Mouse (Mus musculus) heart, embryonic 14.5 days (tissue): ENCODE results near the gene Tstd3. TPM values are rescaled to one million over a fixed set of nuclear protein-coding genes. Genes with fewer than 3 reads are reported as not detected.

ENCODE experiments used
- ATAC-seq: fragments of 200-750 bp; cut with Nextera tagmentation; 2 replicates; pipeline ENCODE4 v1.8.0; 2017; ENCODE audit warnings: low read depth, moderate TSS enrichment; ENCODE audit not compliant: insufficient number of reproducible peaks, insufficient read depth, low FRiP score
- H3K27ac ChIP-seq, 2 experiments: fragments of 200-500 bp in 1 of 2; fragments of 300-500 bp in 1 of 2; sonication (generic) in 1 of 2; replicated peaks in 1 of 2; 2 replicates each; pipeline ENCODE4 v1.5.1; 2012 to 2014; ENCODE audit warnings: low read depth in 2 of 2, low read length in 2 of 2, control low read depth in 1 of 2, mild to moderate bottlenecking in 1 of 2, mixed read lengths in 1 of 2; ENCODE audit not compliant: control insufficient read depth in 1 of 2, insufficient read depth in 1 of 2
- H3K27me3 ChIP-seq: fragments of 300-500 bp; sonication (generic); 2 replicates; pipeline ENCODE4 v1.6.1; 2014; ENCODE audit warnings: mild to moderate bottlenecking, low read length, control low read depth; ENCODE audit not compliant: control insufficient read depth, insufficient read depth
- H3K36me3 ChIP-seq: fragments of 300-500 bp; sonication (generic); 2 replicates; pipeline ENCODE4 v1.6.1; 2014; ENCODE audit warnings: mild to moderate bottlenecking, control low read depth, low read length, mixed read lengths; ENCODE audit not compliant: control insufficient read depth, insufficient read depth
- H3K4me1 ChIP-seq, 2 experiments: fragments of 200-500 bp in 1 of 2; fragments of 300-500 bp in 1 of 2; sonication (generic) in 1 of 2; 2 replicates each; pipeline ENCODE4 v1.6.1; 2012 to 2014; ENCODE audit warnings: low read length in 2 of 2, control low read depth in 1 of 2, mixed read lengths in 1 of 2; ENCODE audit not compliant: control insufficient read depth in 2 of 2, insufficient read depth in 2 of 2
- H3K4me2 ChIP-seq: fragments of 300-500 bp; sonication (generic); 2 replicates; pipeline ENCODE4 v1.6.1; 2014; ENCODE audit warnings: mild to moderate bottlenecking, low read length
- H3K4me3 ChIP-seq, 2 experiments: fragments of 200-500 bp in 1 of 2; fragments of 300-500 bp in 1 of 2; sonication (generic) in 1 of 2; 2 replicates each; pipeline ENCODE4 v1.5.1; 2012 to 2014; ENCODE audit warnings: low read length in 2 of 2, mild to moderate bottlenecking in 2 of 2, control low read depth in 1 of 2, low read depth in 1 of 2, moderate library complexity in 1 of 2; ENCODE audit not compliant: control insufficient read depth in 1 of 2, insufficient read depth in 1 of 2
- H3K9ac ChIP-seq: fragments of 300-500 bp; sonication (generic); 2 replicates; pipeline ENCODE4 v1.6.1; 2014; ENCODE audit warnings: mild to moderate bottlenecking, low read length
- H3K9me3 ChIP-seq: fragments of 300-500 bp; sonication (generic); 2 replicates; pipeline ENCODE4 v1.6.1; 2016; ENCODE audit warnings: low read length, control low read depth; ENCODE audit not compliant: control insufficient read depth
- WGBS: fragments of 180-500 bp; shearing (Covaris S2); extraction: QIAGEN DNeasy Blood & Tissue Kit; methylation state at CpG from one replicate; pipeline ENCODE4 v1.1.7; 2014; 5-methylcytosine and 5-hydroxymethylcytosine counted together
- polyA plus RNA-seq: library from polyadenylated mRNA; unstranded; fragments of >200 nt; fragmentation: Nextera tagmentation; extraction: Ambion mirVana; gene quantifications from 2 replicates; pipeline ENCODE4 v1.2.1, GENCODE M21; 2014

Tstd3 gene
- polyA plus RNA-seq, 1 experiment from 2014 or later: 18.5 TPM

DNA sequence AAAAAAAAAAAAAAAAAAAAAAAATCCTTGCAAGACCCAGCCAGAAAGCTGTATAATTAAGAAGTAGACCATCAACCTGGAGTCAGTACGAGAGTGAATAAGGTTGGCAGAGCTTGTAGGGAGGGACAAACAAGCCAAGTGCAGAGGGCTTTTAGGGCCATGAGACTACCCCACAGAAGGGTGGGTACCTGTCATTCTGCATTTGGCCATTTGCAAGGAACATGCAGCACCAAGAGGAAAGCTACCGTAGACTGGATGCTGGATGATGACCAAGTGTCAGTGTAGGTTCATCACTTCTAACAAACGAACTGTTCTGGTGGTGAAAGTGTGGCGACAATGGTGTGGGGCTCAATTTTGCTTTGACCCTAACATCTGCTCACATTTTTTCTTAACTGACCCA, 22.8 kb upstream of the Tstd3 start:
- Histone ChIP-seq H3K9ac (no peak overlapping the region), H3K27me3 (no peaks in the 10 kb centered on the region), H3K4me1 (peaks cover 0 to 3% of the 10 kb centered on the region in 2 experiments; a peak in 1 of 4 replicates), H3K4me2 (no peak overlapping the region), H3K4me3 (no peak overlapping the region), H3K9me3 (no peaks in the 10 kb centered on the region), H3K27ac (no peak overlapping the region), H3K36me3 (peaks cover 34% of the 10 kb centered on the region)
- ATAC-seq: no peak
- WGBS: 72% methylated on average over 4 of the region's 4 CpGs

DNA sequence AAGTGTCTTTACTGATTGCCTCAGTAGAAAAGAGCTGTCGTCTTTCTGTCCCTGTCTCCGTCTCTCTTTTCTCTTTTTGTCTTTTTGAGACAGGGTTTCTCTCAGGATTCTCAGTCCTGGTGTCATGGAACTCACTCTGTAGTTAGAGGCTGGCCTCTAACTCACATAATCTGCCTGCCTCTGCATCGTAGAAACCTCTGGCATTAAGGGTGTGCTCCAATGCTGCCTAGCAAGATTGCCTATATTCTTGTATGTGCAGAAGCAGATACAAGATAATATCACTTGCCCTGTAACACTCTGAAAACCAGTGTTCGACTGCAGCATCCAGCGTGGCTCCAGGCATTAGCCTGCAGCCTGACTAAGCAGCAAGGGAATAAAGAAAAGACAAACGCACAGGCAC, 21.9 kb upstream of the Tstd3 start:
- Histone ChIP-seq H3K9ac (no peak overlapping the region), H3K27me3 (no peaks in the 10 kb centered on the region), H3K27ac (no peak overlapping the region), H3K4me3 (no peak overlapping the region), H3K36me3 (peaks cover 44% of the 10 kb centered on the region), H3K4me2 (no peak overlapping the region), H3K9me3 (no peaks in the 10 kb centered on the region), H3K4me1 (peaks cover 0 to 3% of the 10 kb centered on the region in 2 experiments; a peak in 1 of 4 replicates)
- ATAC-seq: no peak
- WGBS: 85% methylated on average over 6 of the region's 6 CpGs

DNA sequence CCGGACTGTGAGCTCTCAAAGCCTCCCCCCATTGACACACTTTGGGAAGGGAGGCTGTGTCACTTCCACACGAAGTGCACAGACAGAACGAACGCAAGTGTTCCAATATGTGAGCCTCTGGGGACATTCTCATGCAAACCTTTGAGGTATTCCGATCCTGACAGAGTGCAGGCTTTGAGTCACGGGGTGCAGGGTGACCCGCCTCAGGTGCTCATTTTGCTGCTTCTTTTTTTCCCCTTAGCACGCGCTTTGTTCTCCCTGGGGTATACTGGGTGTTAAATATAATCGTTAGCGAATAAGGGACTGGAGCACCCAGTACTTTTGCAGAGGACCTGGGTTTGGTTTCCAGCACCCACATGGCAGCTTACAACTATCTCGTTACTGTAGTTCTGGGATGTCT, 19.3 kb upstream of the Tstd3 start:
- peaks cover 65% of the 10 kb centered on the region for H3K36me3 ChIP-seq
- WGBS: 93% methylated on average over 12 of the region's 12 CpGs
- H3K9ac ChIP-seq: no peak overlapping the region
- H3K4me2 ChIP-seq: no peak overlapping the region
- no peak overlapping the region for H3K27ac ChIP-seq
- no peaks in the 10 kb centered on the region for H3K4me1 ChIP-seq
- no peak overlapping the region for H3K4me3 ChIP-seq
- H3K27me3 ChIP-seq: no peaks in the 10 kb centered on the region
- no peak for ATAC-seq
- no peaks in the 10 kb centered on the region for H3K9me3 ChIP-seq

DNA sequence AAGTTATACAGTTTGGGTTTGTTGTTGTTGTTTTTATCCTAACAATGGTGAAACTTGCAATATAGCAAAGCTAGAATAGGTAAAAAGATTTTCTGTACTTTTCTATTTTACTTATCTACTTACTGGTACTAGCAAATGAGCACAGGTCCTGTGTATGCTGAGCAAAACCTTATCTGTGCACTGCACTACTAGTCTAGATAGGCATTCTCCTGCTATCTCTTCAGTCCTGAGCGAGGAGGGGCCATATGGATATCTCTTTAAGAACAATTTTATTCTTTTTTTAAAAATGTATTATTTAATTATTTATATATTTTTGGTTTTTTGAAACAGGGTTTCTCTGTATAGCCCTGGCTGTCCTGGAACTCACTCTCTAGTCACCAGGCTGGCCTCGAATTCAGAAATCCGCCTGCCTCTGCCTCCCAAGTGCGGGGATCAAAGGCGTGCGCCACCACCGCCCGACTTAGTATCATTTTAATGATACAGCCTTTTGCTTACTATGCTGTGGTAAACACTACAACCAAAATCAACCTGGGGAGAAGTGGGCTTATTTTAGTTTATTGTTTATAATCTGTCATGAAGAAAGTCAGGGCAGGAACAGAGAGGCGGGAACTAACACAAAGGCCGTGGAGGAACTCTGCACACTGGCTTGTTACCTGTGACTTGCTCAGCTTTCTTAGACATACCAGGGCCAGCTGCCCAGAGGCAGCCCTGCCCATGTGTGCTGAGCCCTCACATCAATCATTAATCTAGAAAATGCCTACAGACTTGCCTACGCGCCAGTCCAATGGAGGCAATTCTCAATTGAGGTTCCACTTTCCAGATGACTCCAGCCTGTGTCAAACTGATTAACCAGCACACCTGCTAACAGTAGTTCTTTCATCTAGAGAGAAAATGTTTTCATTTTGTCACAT, 14.1 kb upstream of the Tstd3 start:
- Histone ChIP-seq H3K36me3 (peaks cover 63% of the 10 kb centered on the region), H3K27ac (no peak overlapping the region), H3K27me3 (no peaks in the 10 kb centered on the region), H3K9me3 (no peaks in the 10 kb centered on the region), H3K4me2 (no peak overlapping the region), H3K4me1 (peaks cover 0 to 4% of the 10 kb centered on the region in 2 experiments; a peak in 1 of 4 replicates), H3K4me3 (no peak overlapping the region), H3K9ac (no peak overlapping the region)
- 93% methylated on average over 12 of the region's 12 CpGs for WGBS
- ATAC-seq: no peak

DNA sequence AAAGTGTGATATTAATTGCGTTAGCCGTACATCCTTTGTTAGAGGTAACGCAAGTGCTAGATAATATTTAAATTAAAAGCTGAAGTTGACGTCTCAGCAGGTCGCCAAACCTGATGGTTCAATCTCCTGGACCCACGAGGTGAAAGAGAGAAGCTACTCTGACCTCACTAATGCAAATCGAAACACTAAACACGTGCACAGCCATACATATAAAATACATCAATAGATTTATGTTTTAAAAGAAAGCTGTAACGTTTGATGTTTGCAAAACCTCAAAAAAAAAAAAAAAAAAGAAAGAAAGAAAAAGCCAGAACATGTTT, 9.9 kb upstream of the Tstd3 start:
- 7% methylated on average over 9 of the region's 9 CpGs for WGBS
- Histone ChIP-seq H3K4me2 (peak overlapping the region; percentile 87), H3K4me3 (peak overlapping the region; percentile 80 to 90; a peak in 3 of 4 replicates), H3K36me3 (peaks cover 23% of the 10 kb centered on the region), H3K9ac (peak overlapping the region; percentile 91), H3K27ac (no peak overlapping the region), H3K4me1 (peaks cover 0 to 7% of the 10 kb centered on the region in 2 experiments; a peak in 1 of 4 replicates), H3K27me3 (no peaks in the 10 kb centered on the region), H3K9me3 (no peaks in the 10 kb centered on the region)
- no peak for ATAC-seq

DNA sequence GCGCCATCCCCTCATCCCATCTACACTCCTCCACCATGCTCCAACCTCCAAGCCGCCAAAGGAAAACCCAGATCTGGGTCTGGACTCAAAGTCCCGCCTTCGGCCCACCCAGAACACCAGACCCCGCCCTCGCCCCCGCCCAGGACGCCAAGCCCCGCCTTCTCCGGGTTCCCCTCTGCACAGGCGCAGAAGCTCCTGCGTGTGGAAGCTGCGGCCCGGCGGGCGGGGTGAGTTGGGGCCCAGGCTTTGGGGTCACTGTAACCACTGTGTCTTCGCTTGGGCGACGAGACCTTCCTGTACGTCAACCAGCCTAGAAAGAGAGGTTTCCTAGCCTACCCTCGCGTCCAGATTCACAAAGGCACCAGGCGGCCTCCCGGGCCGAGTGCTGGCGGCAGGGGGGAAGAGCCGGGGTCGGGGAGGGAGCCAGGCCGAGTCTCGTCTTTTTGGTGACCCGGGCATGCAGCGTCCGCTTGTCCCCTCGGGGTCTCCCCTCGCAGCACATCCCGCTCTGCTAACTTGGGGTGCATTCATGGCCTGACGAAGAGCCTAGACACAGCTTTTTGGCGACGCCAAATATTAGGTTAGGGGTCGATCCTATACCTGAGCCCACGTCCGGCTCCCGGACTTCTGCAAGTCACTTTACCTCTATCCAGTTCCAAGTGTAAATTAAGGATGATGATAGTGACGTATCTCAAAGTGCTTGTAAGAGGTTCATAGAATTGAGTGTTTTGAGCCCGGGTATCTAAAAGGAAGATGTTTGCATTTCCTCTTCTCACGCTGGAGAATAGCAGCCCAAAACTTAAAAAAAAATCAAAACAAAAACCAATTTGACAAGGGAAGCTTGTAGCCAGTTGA, 9.3 kb upstream of the Tstd3 start:
- ATAC-seq: peak; percentile 96
- under 1% methylated on average over 46 of the region's 46 CpGs for WGBS
- no peaks in the 10 kb centered on the region for H3K9me3 ChIP-seq

DNA sequence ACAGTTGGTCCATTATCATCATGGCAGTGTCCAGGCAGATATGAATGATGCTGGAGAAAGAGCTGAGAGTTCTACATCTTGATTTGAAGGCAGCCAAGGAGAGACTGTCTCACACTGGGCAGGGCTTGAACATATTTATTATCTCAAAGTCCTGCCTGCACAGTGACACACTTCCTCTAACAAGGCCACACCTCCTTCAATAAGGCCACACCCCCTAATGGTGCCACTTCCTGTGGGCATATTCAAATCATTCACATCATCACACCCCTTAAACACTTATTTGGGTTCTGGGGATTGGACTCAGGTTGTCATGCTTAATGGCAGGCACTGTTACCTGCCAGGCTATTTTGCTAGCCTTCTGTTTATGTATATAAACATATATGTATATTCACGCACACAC, 5.3 kb upstream of the Tstd3 start:
- H3K9ac ChIP-seq: no peak overlapping the region
- no peaks in the 10 kb centered on the region for H3K36me3 ChIP-seq
- no peak overlapping the region for H3K27ac ChIP-seq
- no peak overlapping the region for H3K4me3 ChIP-seq
- H3K4me1 ChIP-seq: peaks cover 0 to 5% of the 10 kb centered on the region in 2 experiments; a peak in 1 of 4 replicates
- no peaks in the 10 kb centered on the region for H3K27me3 ChIP-seq
- no peak overlapping the region for H3K4me2 ChIP-seq
- ATAC-seq: no peak
- WGBS: 93% methylated on average over 1 of the region's 1 CpGs
- no peaks in the 10 kb centered on the region for H3K9me3 ChIP-seq

More for the DNA sequence above, 9.3 kb upstream of the Tstd3 start:
- H3K27ac ChIP-seq: peak overlapping the region in 1 of 2 experiments; percentile 66; a peak in 2 of 4 replicates
- H3K4me2 ChIP-seq: peak overlapping the region; percentile 87
- H3K4me1 ChIP-seq: peaks cover 0 to 7% of the 10 kb centered on the region in 2 experiments; a peak in 1 of 4 replicates
- peak overlapping the region; percentile 91 for H3K9ac ChIP-seq
- H3K27me3 ChIP-seq: no peaks in the 10 kb centered on the region
- peak overlapping the region; percentile 80 to 90 for H3K4me3 ChIP-seq
- peaks cover 17% of the 10 kb centered on the region for H3K36me3 ChIP-seq
